Mouse (Mus musculus): Measurements from ENCODE around the gene Nub1.
"Not testable (repeated sequence)": the region's sequence is repeated elsewhere in the genome, so short reads cannot be mapped to it uniquely, and the experiment has no call there.

The Nub1 gene

GRCm38 (mm10) chr5:24685366-24686093 is at the start of gene Nub1:
Gene Nub1, plus strand, starts transcription at chr5:24685532.
- peak; percentile 98 for DNase-seq

- DNase-seq: no peak
These were observed 48.3 kb upstream of the Nub1 start for GRCm38 (mm10) chr5:24636987-24637386.

DNA sequence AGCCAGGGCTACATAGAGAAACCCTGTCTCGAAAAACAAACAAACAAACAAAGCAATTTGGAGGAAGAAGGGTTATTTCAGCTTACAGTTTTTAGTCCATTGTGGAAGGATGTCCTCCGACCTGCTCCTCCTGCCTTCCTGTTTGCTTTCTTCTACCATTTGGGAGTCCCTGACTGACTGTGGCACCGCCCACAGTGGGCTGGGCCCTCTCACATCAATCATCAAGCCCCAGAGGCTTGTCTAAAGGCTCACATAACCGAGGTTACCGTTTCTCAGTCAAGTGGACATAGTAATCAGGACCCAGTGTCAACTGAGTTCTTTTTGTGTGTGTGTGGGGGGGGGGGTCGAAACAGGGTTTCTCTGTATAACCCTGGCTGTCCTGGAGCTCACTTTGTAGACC is 47.2 kb upstream of the Nub1 start:
- DNase-seq: no peak

- no peak for DNase-seq
These were observed 46.3 kb upstream of the Nub1 start for GRCm38 (mm10) chr5:24639081-24639480.

DNA sequence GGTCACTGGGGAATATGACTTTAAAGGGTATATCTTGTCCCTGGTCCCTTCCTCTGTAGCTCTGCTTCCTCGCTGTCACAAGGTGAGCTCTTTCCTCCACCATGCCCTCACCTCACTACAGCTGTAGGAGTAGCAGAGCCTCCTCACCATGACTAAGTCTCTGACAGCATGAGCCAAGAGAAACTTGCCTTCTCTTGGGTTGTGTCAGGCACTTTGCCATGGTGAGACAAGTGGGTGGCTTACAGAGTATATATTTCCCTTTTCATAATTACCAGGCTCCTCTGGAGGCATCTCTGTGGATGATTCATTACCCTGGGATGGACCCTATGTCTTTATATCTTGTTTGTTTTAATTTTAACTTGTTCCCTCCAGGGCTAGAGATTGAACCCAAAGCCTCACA is 39.9 kb upstream of the Nub1 start:
- no peak for DNase-seq

GRCm38 (mm10) chr5:24649231-24649630 is 36.1 kb upstream of the Nub1 start:
- no peak for DNase-seq

DNA sequence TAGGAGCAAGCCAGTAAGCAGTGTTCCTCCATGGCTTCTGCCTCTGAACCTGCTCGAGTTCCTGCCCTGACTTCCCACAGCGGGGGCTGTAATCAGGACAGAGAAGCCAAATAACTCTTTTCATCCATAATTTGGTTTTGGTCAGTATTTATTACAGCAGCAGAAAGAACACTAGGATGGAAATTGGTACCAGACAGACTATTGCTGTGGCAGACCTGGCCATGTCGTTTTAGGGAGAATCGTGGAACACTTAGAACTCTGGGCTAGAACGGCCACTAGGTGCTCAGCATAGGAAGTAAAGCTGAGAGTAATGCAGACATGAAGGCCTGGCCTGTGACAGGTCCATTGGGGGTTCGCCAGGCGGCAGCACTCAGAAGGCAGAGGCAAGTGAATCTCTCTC is 35.6 kb upstream of the Nub1 start:
- DNase-seq: no peak

GRCm38 (mm10) chr5:24651356-24651755 is 34.0 kb upstream of the Nub1 start:
- DNase-seq: no peak

- peak; percentile 21 to 32 for DNase-seq
These were observed 33.3 kb upstream of the Nub1 start for GRCm38 (mm10) chr5:24651768-24652752.

- no peak for DNase-seq
These were observed 32.6 kb upstream of the Nub1 start for GRCm38 (mm10) chr5:24652780-24653179.

DNA sequence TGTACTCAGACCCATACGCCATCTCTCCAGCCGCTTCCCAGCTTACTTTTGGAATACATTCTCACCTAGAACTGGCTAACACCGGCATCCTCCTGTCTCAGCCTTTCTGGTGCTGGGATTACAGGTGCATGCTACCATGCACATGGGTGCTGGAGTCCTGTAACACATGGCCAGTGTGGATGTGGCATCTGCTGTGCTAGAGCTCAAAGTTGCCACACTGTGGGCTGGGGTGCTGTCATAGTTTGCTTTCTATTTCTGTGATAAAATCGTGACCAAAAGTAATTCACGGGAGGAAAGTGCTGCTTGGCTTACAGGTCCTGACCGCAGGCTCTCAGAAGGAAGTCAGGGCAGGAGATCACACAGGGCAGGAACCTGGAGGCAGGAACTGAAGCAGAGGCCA is 30.8 kb upstream of the Nub1 start:
- DNase-seq: no peak

- no peak for DNase-seq
These were observed 28.2 kb upstream of the Nub1 start for GRCm38 (mm10) chr5:24657113-24657512.

- no peak for DNase-seq
These were observed 25.5 kb upstream of the Nub1 start for GRCm38 (mm10) chr5:24659708-24660423.

DNA sequence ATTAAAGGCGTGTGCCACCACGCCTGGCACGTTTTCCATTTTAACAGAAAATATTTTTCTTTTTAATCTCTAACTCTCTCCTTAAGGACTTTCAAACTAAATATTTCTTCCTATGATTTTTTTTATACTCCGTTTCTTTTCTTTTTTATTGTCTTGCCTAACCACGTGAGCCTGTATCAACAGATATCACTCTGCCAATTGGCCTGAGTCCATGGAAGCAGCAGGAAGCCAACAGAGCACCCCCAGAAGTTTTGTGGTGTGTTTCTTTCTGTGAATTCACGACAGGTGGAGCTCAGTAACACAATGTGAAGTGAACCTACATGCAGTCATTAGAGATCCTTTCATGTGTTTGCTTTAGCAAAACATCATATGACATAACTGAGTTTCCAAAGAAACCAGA is 23.9 kb upstream of the Nub1 start:
- DNase-seq: no peak

DNA sequence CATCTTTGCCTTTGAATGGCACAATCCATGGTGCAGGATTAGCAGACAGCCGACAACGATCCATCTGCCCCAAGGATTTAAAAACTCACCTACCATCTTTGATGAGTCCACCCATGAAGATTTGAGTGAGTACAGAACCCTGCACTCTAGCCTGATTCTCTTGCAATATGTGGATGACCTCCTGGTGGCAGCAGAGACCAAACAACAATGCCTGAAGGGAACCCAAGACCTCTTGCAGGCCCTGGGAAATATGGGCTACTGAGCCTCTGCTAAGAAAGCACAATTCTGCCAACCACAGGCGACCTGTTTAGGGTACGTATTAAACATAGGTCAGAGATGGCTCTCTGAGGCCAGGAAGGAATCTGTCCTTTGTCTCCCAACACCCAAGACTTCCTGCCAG is 11.1 kb upstream of the Nub1 start:
- peak; percentile 41 to 63 for DNase-seq

GRCm38 (mm10) chr5:24681436-24681835 is 3.9 kb upstream of the Nub1 start:
- DNase-seq: no peak

- DNase-seq: peak; percentile 12 to 45
These were observed 560 bp upstream of the Nub1 start for GRCm38 (mm10) chr5:24684578-24685365.

- no peak for DNase-seq
These were observed 844 bp downstream of the Nub1 start for GRCm38 (mm10) chr5:24686176-24686575.

- DNase-seq: not testable (repeated sequence)
These were observed 1.5 kb downstream of the Nub1 start for GRCm38 (mm10) chr5:24686671-24687420.

DNA sequence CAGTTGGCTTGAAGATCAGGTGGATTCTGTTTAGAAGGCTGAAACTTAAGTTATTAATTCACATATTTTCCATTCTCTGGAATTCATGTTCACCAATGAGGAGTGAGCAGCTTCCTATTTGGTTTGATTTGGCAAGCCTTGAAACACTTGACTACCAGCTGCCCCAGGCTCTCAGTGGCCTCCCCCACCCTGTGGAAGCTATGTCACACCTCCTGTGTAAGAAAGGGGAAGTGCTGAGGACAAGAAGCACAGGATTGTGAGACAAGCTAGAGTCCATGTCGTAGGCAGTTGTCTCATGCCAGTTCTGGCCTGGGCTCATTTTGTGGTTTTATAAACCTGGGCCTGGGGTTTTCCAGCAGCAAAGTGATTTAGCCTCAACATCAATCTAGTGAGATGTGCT is 2.4 kb downstream of the Nub1 start:
- no peak for DNase-seq

DNA sequence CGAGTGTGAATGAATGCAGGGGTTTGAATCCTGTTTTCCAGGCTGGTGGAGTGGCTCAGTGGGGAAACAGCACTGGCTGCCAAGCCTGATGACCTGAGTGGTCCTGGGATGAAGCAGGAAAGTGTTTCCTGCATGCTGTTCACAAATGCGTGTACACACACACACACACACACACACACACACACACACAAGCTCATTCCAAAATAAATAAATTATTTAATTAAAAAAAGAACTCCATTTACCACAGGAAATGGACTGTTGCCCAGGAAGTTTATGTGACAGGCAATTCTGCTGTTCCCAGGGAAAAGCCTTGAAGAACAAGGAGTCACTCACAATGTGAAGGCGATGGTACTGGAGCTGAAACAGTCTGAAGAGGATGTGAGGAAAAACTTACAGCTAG is 11.4 kb downstream of the Nub1 start:
- DNase-seq: no peak

- DNase-seq: no peak
These were observed 15.9 kb downstream of the Nub1 start for GRCm38 (mm10) chr5:24701271-24701670.
